Mouse (Mus musculus): ENCODE measurements around the gene Olfr215.

DNA sequence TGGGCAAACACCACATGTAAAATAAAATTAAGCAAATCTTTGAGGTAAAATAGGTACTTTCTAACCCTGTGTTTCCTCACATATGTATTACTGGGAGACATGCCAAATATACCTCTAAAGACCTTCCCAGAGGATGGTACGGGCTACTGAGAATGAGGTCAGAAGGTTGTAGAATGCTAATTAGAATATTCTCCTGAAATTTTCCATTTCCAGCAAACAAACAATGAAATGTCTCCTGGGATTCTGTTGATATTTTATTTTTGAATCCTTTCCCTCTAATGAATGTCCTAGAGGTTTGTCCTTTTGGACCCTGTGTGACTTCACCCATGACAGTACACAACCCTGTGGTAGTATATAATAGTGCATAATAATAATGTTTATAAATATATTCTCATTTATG is 30.1 kb downstream of the Olfr215 start, which contains the start of gene Olfr214:
- TF ChIP-seq EP300 (IDR thresholded peaks at IDR 0.05) (no peak), CTCF (IDR thresholded peaks at IDR 0.05) (no peak)

All from lung, postnatal 0 days (tissue).